Mouse (Mus musculus) brain, adult 10 weeks (tissue): ENCODE measurements around the gene Alox15. TPM values are rescaled to one million over a fixed set of nuclear protein-coding genes. Genes with fewer than 3 reads are reported as not detected.

Experiments
- polyA plus RNA-seq: library from polyadenylated mRNA; stranded (reverse); fragments of 350-450 nt; fragmentation: Illumina TruSeq; extraction: RNeasy Lipid Tissue Mini Kit (QIAGEN cat#74804); gene quantifications from one replicate; pipeline ENCODE4 v1.2.3, GENCODE M21; 2015; ENCODE audit warnings: low read depth, low replicate concordance

Gene Alox15
- polyA plus RNA-seq: not detected

GRCm38 (mm10) chr11:70351868-70352267, at the start of gene Alox15:
TSS of gene Alox15 (minus strand) at chr11:70352031.

GRCm38 (mm10) chr11:70322528-70322927, 29.3 kb downstream of the Alox15 start, which contains the start of gene Alox12e:
TSS of gene Alox12e (minus strand) at chr11:70322628.

Other genes with a start within 250 kb of the Alox15 start
- 0.80 TPM for gene Mgl2, start 221.7 kb downstream of the Alox15 start, polyA plus RNA-seq
- 1.3 TPM for gene Clec10a, start 195.8 kb downstream of the Alox15 start, polyA plus RNA-seq
- 23.4 TPM for gene Slc16a11, start 139.3 kb downstream of the Alox15 start, polyA plus RNA-seq
- gene Slc16a13, start 131.0 kb downstream of the Alox15 start, polyA plus RNA-seq: 4.6 TPM
- 0.76 TPM for gene Bcl6b, start 122.2 kb downstream of the Alox15 start, polyA plus RNA-seq
- 55.7 TPM for gene 0610010K14Rik, start 114.1 kb downstream of the Alox15 start, polyA plus RNA-seq
- 9.0 TPM for gene Gm21988, start 112.2 kb downstream of the Alox15 start, polyA plus RNA-seq
- 441 TPM for gene Rnasek, start 112.2 kb downstream of the Alox15 start, polyA plus RNA-seq
- gene Alox12, start 96.7 kb downstream of the Alox15 start, polyA plus RNA-seq: 0.36 TPM
- not detected for gene Alox12e, start 29.4 kb downstream of the Alox15 start, polyA plus RNA-seq
- gene Pelp1, start 58.0 kb upstream of the Alox15 start, polyA plus RNA-seq: 20.3 TPM
- gene Arrb2, start 80.6 kb upstream of the Alox15 start, polyA plus RNA-seq: 79.9 TPM
- 24.0 TPM for gene Med11, start 99.9 kb upstream of the Alox15 start, polyA plus RNA-seq
- gene Zmynd15, start 107.4 kb upstream of the Alox15 start, polyA plus RNA-seq: 0.36 TPM
- 2.5 TPM for gene Cxcl16, start 108.0 kb upstream of the Alox15 start, polyA plus RNA-seq
- gene Tm4sf5, start 153.2 kb upstream of the Alox15 start, polyA plus RNA-seq: 1.5 TPM
- gene Vmo1, start 162.6 kb upstream of the Alox15 start, polyA plus RNA-seq: not detected
- not detected for gene Gltpd2, start 167.2 kb upstream of the Alox15 start, polyA plus RNA-seq
- gene Psmb6, start 173.3 kb upstream of the Alox15 start, polyA plus RNA-seq: 328 TPM
- gene Gm40193, start 180.9 kb upstream of the Alox15 start, polyA plus RNA-seq: not detected
- gene Pld2, start 188.0 kb upstream of the Alox15 start, polyA plus RNA-seq: 15.0 TPM
- gene Mink1, start 210.8 kb upstream of the Alox15 start, polyA plus RNA-seq: 199 TPM